Mouse (Mus musculus): ENCODE results near the gene Elovl1.

DNA sequence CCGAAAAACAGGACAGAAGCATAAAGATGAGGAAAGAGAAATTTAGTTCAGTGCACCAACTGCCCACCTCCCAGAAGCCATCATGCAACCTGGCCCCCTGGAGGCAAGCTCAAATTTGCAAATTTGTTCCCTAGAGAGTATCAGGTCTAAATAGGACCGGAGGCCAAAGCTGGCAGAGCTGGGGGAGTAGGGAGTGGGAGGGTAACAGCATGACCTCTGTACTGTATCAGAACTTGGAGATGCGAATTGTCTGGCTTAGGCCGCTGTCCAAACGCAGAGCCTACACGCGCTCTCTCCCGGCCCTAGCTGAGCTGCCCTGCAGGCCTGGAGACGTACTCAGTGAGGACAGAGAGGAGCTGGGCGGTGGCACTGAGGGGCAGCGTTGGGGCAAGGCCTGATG, 37.7 kb upstream of the Elovl1 start:
- no peak for TF ChIP-seq POLR2A (IDR thresholded peaks at IDR 0.05; ENCODE audit: low read depth, low read length)
- TF ChIP-seq CTCF (IDR thresholded peaks at IDR 0.05; ENCODE audit: borderline replicate concordance, insufficient read depth, low read length): no peak

Data from embryonic fibroblast, embryonic 13.5 days (primary cell).